Mouse (Mus musculus) heart, embryonic 13.5 days (tissue): Measurements from ENCODE around the gene Dpp6. TPM values are rescaled to one million over a fixed set of nuclear protein-coding genes. Genes with fewer than 3 reads are reported as not detected.

Experiments used
- ATAC-seq: fragments of 200-750 bp; cut with Nextera tagmentation; 2 replicates; pipeline ENCODE4 v1.8.0; 2017; ENCODE audit warnings: moderate TSS enrichment; ENCODE audit not compliant: insufficient number of reproducible peaks, low FRiP score, low TSS enrichment; ENCODE audit errors: extremely low read depth
- H3K27ac ChIP-seq: fragments of 300-500 bp; sonication (generic); replicated peaks from 2 replicates; pipeline ENCODE4 v1.5.1; 2015; ENCODE audit warnings: moderate library complexity, mild to moderate bottlenecking, inconsistent platforms
- H3K27me3 ChIP-seq: fragments of 300-500 bp; sonication (generic); replicated peaks from 2 replicates; pipeline ENCODE4 v1.6.1; 2015; ENCODE audit warnings: mild to moderate bottlenecking, inconsistent platforms
- H3K36me3 ChIP-seq: fragments of 300-500 bp; sonication (generic); 2 replicates; pipeline ENCODE4 v1.6.1; 2015; ENCODE audit warnings: mild to moderate bottlenecking, inconsistent platforms
- H3K4me1 ChIP-seq: fragments of 300-500 bp; sonication (generic); 2 replicates; pipeline ENCODE4 v1.6.1; 2015; ENCODE audit warnings: inconsistent platforms
- H3K4me2 ChIP-seq: fragments of 300-500 bp; sonication (generic); 2 replicates; pipeline ENCODE4 v1.6.1; 2015; ENCODE audit warnings: inconsistent platforms, mild to moderate bottlenecking, moderate library complexity
- H3K4me3 ChIP-seq: fragments of 300-500 bp; sonication (generic); 2 replicates; pipeline ENCODE4 v1.5.1; 2015; ENCODE audit warnings: moderate library complexity, mild to moderate bottlenecking, inconsistent platforms
- H3K9ac ChIP-seq: fragments of 300-500 bp; sonication (generic); 2 replicates; pipeline ENCODE4 v1.6.1; 2015; ENCODE audit warnings: inconsistent platforms, mild to moderate bottlenecking, moderate library complexity
- H3K9me3 ChIP-seq: fragments of 300-500 bp; sonication (generic); 2 replicates; pipeline ENCODE4 v1.6.1; 2016; ENCODE audit warnings: inconsistent platforms
- WGBS: fragments of 180-500 bp; shearing (Covaris S2); methylation state at CpG from one replicate; pipeline ENCODE4 v1.1.7; 2015; ENCODE audit warnings: mixed read lengths; 5-methylcytosine and 5-hydroxymethylcytosine counted together
- polyA plus RNA-seq: library from polyadenylated mRNA; unstranded; fragments of >200 nt; fragmentation: Nextera tagmentation; extraction: Ambion mirVana; gene quantifications from 2 replicates; pipeline ENCODE4 v1.2.1, GENCODE M21; 2015

Gene Dpp6
- polyA plus RNA-seq, 1 experiment from 2014 or later, result 0.52 TPM

DNA sequence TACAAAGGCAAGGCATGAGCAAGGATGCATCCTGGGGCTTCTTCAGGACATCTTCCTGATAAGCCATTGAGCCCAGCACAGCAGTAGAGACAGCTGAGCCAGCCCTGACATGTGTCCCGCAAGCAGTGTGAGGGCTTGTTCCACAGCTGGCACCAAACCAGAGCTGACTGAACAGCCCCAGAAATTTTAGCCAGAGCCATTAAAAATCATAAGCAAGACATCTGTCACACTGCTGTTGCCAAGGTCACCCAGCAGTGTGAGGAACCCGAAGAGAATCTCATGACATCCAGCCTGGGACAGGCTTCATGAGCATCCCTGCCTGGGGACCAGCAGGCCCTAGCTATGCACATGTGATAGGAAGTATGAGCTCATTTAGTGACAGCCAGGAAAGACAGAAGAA is 438.2 kb downstream of the Dpp6 start:
- 0 out of 2 replicates have a peak, but pooled peaks cover 7% of the 10 kb centered on the region for H3K9me3 ChIP-seq
- ATAC-seq, result no peak
- no peak overlapping the region for H3K9ac ChIP-seq
- H3K4me2 ChIP-seq, result no peak overlapping the region
- no peaks in the 10 kb centered on the region for H3K27me3 ChIP-seq
- H3K36me3 ChIP-seq, result no peaks in the 10 kb centered on the region
- no peak overlapping the region for H3K4me3 ChIP-seq
- H3K4me1 ChIP-seq, result no peaks in the 10 kb centered on the region
- WGBS, result 71% methylated on average over 2 of the region's 2 CpGs
- H3K27ac ChIP-seq, result no peak overlapping the region

GRCm38 (mm10) chr5:27258636-27259035 is 441.6 kb downstream of the Dpp6 start:
- H3K9ac ChIP-seq, result no peak overlapping the region
- WGBS, result 73% methylated on average over 3 of the region's 3 CpGs
- 0 out of 2 replicates have a peak, but pooled peaks cover 6% of the 10 kb centered on the region for H3K4me1 ChIP-seq
- no peak overlapping the region for H3K4me2 ChIP-seq
- ATAC-seq, result no peak
- peaks cover 10% of the 10 kb centered on the region; the same call in 1 of the 2 replicates for H3K27me3 ChIP-seq
- no peak overlapping the region for H3K4me3 ChIP-seq
- H3K9me3 ChIP-seq, result 0 out of 2 replicates have a peak, but pooled peaks cover 7% of the 10 kb centered on the region
- H3K36me3 ChIP-seq, result no peaks in the 10 kb centered on the region
- H3K27ac ChIP-seq, result no peak overlapping the region

- Histone ChIP-seq H3K9me3 (no peaks in the 10 kb centered on the region), H3K27me3 (peaks cover 10% of the 10 kb centered on the region; the same call in 1 of the 2 replicates), H3K4me3 (peak overlapping the region; percentile 27), H3K4me2 (peak overlapping the region; percentile 60), H3K36me3 (no peaks in the 10 kb centered on the region), H3K27ac (no peak overlapping the region), H3K9ac (0 out of 2 replicates have a peak overlapping the region, but pooled peaks have one; percentile 1), H3K4me1 (0 out of 2 replicates have a peak, but pooled peaks cover 6% of the 10 kb centered on the region)
- no peak for ATAC-seq
- WGBS, result 9% methylated on average over 27 of the region's 27 CpGs
Observed at GRCm38 (mm10) chr5:27261746-27262727, 445.0 kb downstream of the Dpp6 start.

DNA sequence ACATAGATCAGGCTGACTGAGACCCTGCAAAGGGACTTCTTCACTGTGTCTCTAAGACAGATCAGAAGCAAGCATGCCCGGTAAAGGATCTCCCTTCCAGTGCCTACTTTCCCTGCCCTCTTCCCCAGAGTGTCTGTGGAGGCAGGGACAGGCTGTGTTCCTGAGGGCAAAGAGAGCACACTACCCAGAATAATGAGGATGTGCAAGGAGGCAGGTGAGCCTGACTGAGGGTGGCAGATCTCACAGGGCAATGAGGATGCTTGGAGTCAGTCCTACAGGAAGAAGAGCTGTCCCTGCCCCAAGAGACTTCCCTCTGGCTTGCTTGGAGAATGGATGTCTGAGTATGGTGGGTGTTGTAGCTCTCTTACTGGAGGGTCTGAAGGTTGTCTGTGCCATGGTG is 445.7 kb downstream of the Dpp6 start:
- Histone ChIP-seq H3K9ac (no peak overlapping the region), H3K27ac (no peak overlapping the region), H3K4me3 (no peak overlapping the region), H3K4me2 (no peak overlapping the region), H3K9me3 (no peaks in the 10 kb centered on the region), H3K4me1 (0 out of 2 replicates have a peak, but pooled peaks cover 6% of the 10 kb centered on the region), H3K27me3 (peaks cover 10% of the 10 kb centered on the region; the same call in 1 of the 2 replicates), H3K36me3 (no peaks in the 10 kb centered on the region)
- 48% methylated on average over 1 of the region's 1 CpGs for WGBS
- no peak for ATAC-seq

- peaks cover 10% of the 10 kb centered on the region; the same call in 1 of the 2 replicates for H3K27me3 ChIP-seq
- H3K4me1 ChIP-seq, result 0 out of 2 replicates have a peak, but pooled peaks cover 6% of the 10 kb centered on the region
- no peak overlapping the region for H3K9ac ChIP-seq
- no peak overlapping the region for H3K4me3 ChIP-seq
- H3K4me2 ChIP-seq, result no peak overlapping the region
- H3K36me3 ChIP-seq, result no peaks in the 10 kb centered on the region
- WGBS, result 68% methylated on average over 3 of the region's 3 CpGs
- H3K27ac ChIP-seq, result no peak overlapping the region
- H3K9me3 ChIP-seq, result no peaks in the 10 kb centered on the region
- ATAC-seq, result no peak
Observed at GRCm38 (mm10) chr5:27265281-27265680, 448.3 kb downstream of the Dpp6 start.

DNA sequence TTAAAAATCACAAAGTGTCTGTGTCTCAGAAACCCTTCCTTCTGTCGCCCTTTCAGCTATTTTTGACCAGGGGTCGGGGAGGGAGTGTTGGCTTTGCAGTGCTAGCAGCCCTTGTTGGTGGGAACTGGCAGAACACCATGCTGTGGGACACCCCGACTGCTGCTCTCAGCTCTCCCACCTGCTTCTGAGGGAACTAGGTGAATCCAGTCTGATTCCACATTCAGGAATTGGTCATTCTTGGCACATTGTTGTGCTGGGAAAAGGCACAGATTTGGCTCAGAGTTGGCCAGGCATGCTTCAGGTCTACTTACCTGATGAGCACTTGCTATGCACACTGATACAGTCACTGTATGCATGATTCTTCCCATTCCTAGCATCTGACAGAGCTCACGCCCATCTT is 454.3 kb downstream of the Dpp6 start:
- H3K27me3 ChIP-seq, result no peaks in the 10 kb centered on the region
- H3K9ac ChIP-seq, result no peak overlapping the region
- H3K4me3 ChIP-seq, result no peak overlapping the region
- H3K4me1 ChIP-seq, result no peaks in the 10 kb centered on the region
- H3K27ac ChIP-seq, result no peak overlapping the region
- 55% methylated on average over 4 of the region's 4 CpGs for WGBS
- no peaks in the 10 kb centered on the region for H3K9me3 ChIP-seq
- no peaks in the 10 kb centered on the region for H3K36me3 ChIP-seq
- no peak for ATAC-seq
- no peak overlapping the region for H3K4me2 ChIP-seq

DNA sequence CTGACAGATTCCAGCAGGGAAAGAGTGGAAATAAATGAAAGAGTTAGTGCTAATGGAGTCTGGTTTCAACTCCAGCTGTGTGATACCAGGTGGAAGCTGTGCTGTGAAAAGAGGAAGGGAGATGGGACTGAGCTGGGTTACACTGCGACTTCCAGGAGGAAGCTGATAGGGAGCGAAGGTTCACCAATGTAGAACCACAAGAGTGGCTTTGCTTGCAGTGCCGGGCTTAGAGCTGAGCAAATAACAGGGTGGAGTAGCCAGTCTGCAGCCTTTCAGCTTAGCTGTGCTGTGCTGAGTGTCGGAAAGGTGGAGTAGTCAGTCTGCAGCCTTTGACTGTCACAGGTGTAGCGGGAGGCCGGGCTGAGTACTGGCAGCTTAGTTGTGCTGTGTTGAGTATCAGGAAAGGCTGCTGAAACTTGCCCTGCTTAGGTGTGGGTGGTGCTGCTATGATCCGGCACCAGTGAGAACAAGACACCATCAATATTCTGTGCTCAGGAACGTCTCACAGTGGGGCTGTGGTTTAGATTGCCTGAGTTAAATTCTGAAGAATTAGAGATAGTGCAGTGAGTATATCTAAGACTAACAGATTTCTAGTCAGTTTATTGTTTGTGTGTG is 457.9 kb downstream of the Dpp6 start:
- no peak overlapping the region for H3K4me3 ChIP-seq
- no peaks in the 10 kb centered on the region for H3K27me3 ChIP-seq
- H3K9me3 ChIP-seq, result no peaks in the 10 kb centered on the region
- 61% methylated on average over 8 of the region's 8 CpGs for WGBS
- no peak overlapping the region for H3K27ac ChIP-seq
- H3K4me2 ChIP-seq, result no peak overlapping the region
- H3K9ac ChIP-seq, result no peak overlapping the region
- no peak for ATAC-seq
- H3K36me3 ChIP-seq, result no peaks in the 10 kb centered on the region
- H3K4me1 ChIP-seq, result no peaks in the 10 kb centered on the region

DNA sequence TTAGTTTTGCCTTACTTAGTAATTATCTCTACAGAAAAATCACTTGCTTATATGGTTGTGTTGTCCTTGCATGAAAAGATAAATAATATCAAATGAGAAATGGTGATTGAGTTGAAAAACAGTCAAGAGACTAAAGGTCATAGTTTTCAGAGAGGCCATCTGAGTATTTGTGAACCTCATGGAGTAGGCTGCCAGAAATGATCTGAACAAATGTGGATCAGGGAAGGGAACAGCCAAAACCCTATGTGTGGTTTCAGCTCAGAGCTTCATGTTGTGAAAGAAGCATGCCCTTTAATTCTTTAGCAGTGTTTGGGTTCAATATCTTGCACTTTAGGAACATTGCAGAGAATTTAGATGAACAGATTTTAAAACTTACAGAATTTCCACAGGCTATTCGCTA is 458.9 kb downstream of the Dpp6 start:
- H3K9ac ChIP-seq, result no peak overlapping the region
- H3K27me3 ChIP-seq, result no peaks in the 10 kb centered on the region
- no peak overlapping the region for H3K4me2 ChIP-seq
- no peaks in the 10 kb centered on the region for H3K9me3 ChIP-seq
- no peak overlapping the region for H3K4me3 ChIP-seq
- no peaks in the 10 kb centered on the region for H3K36me3 ChIP-seq
- H3K27ac ChIP-seq, result no peak overlapping the region
- ATAC-seq, result no peak
- H3K4me1 ChIP-seq, result no peaks in the 10 kb centered on the region
- WGBS, result 76% methylated on average over 1 of the region's 1 CpGs

DNA sequence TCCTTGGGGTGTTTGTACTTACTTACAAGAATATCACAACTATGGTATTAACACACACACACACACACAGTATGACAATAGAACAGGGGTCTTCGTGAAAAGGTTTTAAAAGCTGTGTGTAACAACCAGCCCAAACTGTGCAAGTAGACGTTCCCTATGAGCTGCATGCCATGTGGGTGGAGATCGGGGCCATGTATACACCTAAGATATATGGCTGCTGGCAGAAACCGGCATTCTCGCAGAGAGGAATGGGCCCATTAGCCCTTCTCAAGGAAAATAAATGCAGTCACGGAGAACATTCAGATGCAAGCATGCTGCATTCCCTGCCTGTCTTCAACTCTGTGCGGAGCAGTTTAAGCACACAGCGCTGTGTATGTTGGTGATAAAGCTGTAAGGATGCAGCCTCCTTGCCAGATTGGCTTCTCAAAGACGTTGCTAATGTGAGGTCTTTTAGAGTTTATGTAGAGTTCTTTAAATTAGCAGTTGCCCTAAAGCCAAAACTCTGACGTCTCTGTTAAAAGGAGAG is 461.2 kb downstream of the Dpp6 start:
- Histone ChIP-seq H3K27me3 (no peaks in the 10 kb centered on the region), H3K36me3 (no peaks in the 10 kb centered on the region), H3K9me3 (no peaks in the 10 kb centered on the region), H3K9ac (no peak overlapping the region), H3K4me2 (no peak overlapping the region), H3K4me3 (no peak overlapping the region), H3K27ac (no peak overlapping the region), H3K4me1 (no peaks in the 10 kb centered on the region)
- WGBS, result 73% methylated on average over 10 of the region's 10 CpGs
- ATAC-seq, result no peak

- H3K4me2 ChIP-seq, result no peak overlapping the region
- H3K36me3 ChIP-seq, result no peaks in the 10 kb centered on the region
- no peak overlapping the region for H3K9ac ChIP-seq
- no peak overlapping the region for H3K27ac ChIP-seq
- H3K27me3 ChIP-seq, result no peaks in the 10 kb centered on the region
- no peak for ATAC-seq
- no peaks in the 10 kb centered on the region for H3K9me3 ChIP-seq
- 65% methylated on average over 4 of the region's 4 CpGs for WGBS
- H3K4me1 ChIP-seq, result no peaks in the 10 kb centered on the region
- H3K4me3 ChIP-seq, result no peak overlapping the region
Observed at GRCm38 (mm10) chr5:27286876-27287275, 469.9 kb downstream of the Dpp6 start.

DNA sequence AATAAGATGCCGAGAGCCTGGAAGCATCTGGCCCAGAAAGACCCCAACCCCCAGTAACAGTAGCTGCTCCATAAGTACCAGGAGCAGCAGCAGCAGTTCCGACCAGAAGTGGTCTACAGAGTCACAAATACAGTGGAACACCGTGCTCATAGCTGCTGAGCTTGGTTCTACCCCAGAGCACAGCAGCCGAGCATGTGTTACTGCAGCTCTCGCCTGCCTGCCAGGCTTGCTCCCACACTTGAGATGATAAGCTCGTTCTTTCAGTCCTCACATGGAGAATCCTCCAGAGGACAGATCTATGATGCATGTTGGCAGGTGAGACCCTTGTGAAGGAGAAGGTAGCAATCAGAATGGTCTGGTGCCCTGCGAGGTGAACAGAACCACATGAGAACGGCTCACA is 474.4 kb downstream of the Dpp6 start:
- ATAC-seq, result no peak
- Histone ChIP-seq H3K27me3 (no peaks in the 10 kb centered on the region), H3K9ac (no peak overlapping the region), H3K4me3 (no peak overlapping the region), H3K4me1 (no peaks in the 10 kb centered on the region), H3K36me3 (no peaks in the 10 kb centered on the region), H3K4me2 (no peak overlapping the region), H3K9me3 (no peaks in the 10 kb centered on the region), H3K27ac (no peak overlapping the region)
- WGBS, result 65% methylated on average over 8 of the region's 8 CpGs
